Mouse (Mus musculus): Measurements from ENCODE around the gene Wdr82. TPM values are rescaled to one million over a fixed set of nuclear protein-coding genes. Genes with fewer than 3 reads are reported as not detected.
A peak's percentile ranks its signal among the peaks of the same experiment; 100 is the strongest.

The Wdr82 gene
- total and polyA plus RNA-seq, 3 experiments, result 30.5 to 37.0 (median 35.1) TPM

DNA sequence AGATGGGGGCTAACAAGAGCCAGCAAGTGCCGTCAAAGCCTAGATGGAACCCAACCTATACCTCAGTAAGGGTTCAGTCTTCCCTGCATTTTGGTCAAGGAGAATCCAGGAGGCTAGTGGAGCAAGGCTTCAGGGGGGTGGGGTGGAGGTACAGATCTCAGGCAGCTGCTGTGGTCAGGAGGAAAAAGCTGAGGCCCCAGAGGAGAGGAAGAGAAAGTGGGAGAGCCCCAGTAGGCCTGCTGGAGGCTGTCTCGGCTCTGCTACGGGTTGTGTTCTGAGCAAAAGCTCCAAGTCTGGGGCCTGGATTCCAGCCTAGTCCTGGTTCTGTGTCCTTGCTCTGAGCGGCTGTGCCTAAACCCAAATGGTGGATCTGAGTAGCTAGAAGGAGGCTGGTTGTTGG is 52.3 kb downstream of the Wdr82 start:
- no peaks in the 10 kb centered on the region for H3K79me2 ChIP-seq (replicated peaks; ENCODE audit: control insufficient read depth, insufficient read depth, low read length)
- H3K4me3 ChIP-seq, result no peak overlapping the region
- peaks cover 7% of the 10 kb centered on the region for H3K4me1 ChIP-seq (ENCODE audit: control insufficient read depth, insufficient read depth, low read length)
- no peaks in the 10 kb centered on the region for H3K36me3 ChIP-seq (ENCODE audit: control insufficient read depth, insufficient read depth, low read length)
- no peaks in the 10 kb centered on the region for H3K27me3 ChIP-seq (ENCODE audit: control insufficient read depth, insufficient read depth, low read length)
- TF ChIP-seq POLR2A (IDR thresholded peaks at IDR 0.05; ENCODE audit: insufficient read depth, low read depth, low read length) (no peak), EP300 (IDR thresholded peaks at IDR 0.05; ENCODE audit: insufficient read depth, low read depth, low read length) (no peak), CTCF (IDR thresholded peaks at IDR 0.05) (no peak)
- WGBS, result 73% methylated on average over 4 of the region's 4 CpGs
- no peak for DNase-seq
- no peak overlapping the region for H3K27ac ChIP-seq
- no peak overlapping the region for H3K9ac ChIP-seq (ENCODE audit: low read depth, low read length)
- intact Hi-C loops (cut with DNase I), result no loop called here

GRCm38 (mm10) chr9:106225469-106226150 is 54.9 kb downstream of the Wdr82 start:
- intact Hi-C loops (cut with DNase I), result no loop called here
- peaks cover 9% of the 10 kb centered on the region for H3K4me1 ChIP-seq (ENCODE audit: control insufficient read depth, insufficient read depth, low read length)
- TF ChIP-seq EP300 (IDR thresholded peaks at IDR 0.05; ENCODE audit: insufficient read depth, low read depth, low read length) (no peak), POLR2A (IDR thresholded peaks at IDR 0.05; ENCODE audit: insufficient read depth, low read depth, low read length) (no peak), CTCF (IDR thresholded peaks at IDR 0.05) (no peak)
- H3K9ac ChIP-seq (ENCODE audit: low read depth, low read length), result peak overlapping the region; percentile 30
- H3K27me3 ChIP-seq (ENCODE audit: control insufficient read depth, insufficient read depth, low read length), result no peaks in the 10 kb centered on the region
- DNase-seq, result no peak
- H3K4me3 ChIP-seq, result peak overlapping the region; percentile 29
- H3K27ac ChIP-seq, result peak overlapping the region; percentile 39
- 60% methylated on average over 24 of the region's 24 CpGs for WGBS
- no peaks in the 10 kb centered on the region for H3K79me2 ChIP-seq (replicated peaks; ENCODE audit: control insufficient read depth, insufficient read depth, low read length)
- no peaks in the 10 kb centered on the region for H3K36me3 ChIP-seq (ENCODE audit: control insufficient read depth, insufficient read depth, low read length)

GRCm38 (mm10) chr9:106226151-106226682 is 55.5 kb downstream of the Wdr82 start:
- TF ChIP-seq CTCF (IDR thresholded peaks at IDR 0.05) (peak; percentile 52), POLR2A (IDR thresholded peaks at IDR 0.05; ENCODE audit: insufficient read depth, low read depth, low read length) (no peak)
- WGBS, result 7% methylated on average over 34 of the region's 34 CpGs
- H3K9ac ChIP-seq (ENCODE audit: low read depth, low read length), result peak overlapping the region; percentile 30
- DNase-seq, result peak; percentile 67 to 72
- H3K4me3 ChIP-seq, result peak overlapping the region; percentile 29
- no peaks in the 10 kb centered on the region for H3K27me3 ChIP-seq (ENCODE audit: control insufficient read depth, insufficient read depth, low read length)
- H3K4me1 ChIP-seq (ENCODE audit: control insufficient read depth, insufficient read depth, low read length), result peaks cover 9% of the 10 kb centered on the region
- intact Hi-C loops (cut with DNase I), result no loop called here
- no peaks in the 10 kb centered on the region for H3K79me2 ChIP-seq (replicated peaks; ENCODE audit: control insufficient read depth, insufficient read depth, low read length)
- peak overlapping the region; percentile 39 for H3K27ac ChIP-seq
- no peaks in the 10 kb centered on the region for H3K36me3 ChIP-seq (ENCODE audit: control insufficient read depth, insufficient read depth, low read length)

- TF ChIP-seq POLR2A (IDR thresholded peaks at IDR 0.05; ENCODE audit: insufficient read depth, low read depth, low read length), result no peak
- TF ChIP-seq EP300 (IDR thresholded peaks at IDR 0.05; ENCODE audit: insufficient read depth, low read depth, low read length), result no peak
- TF ChIP-seq CTCF (IDR thresholded peaks at IDR 0.05), result no peak
- Histone ChIP-seq H3K79me2 (replicated peaks; ENCODE audit: control insufficient read depth, insufficient read depth, low read length) (no peaks in the 10 kb centered on the region), H3K4me3 (no peak overlapping the region), H3K36me3 (ENCODE audit: control insufficient read depth, insufficient read depth, low read length) (no peaks in the 10 kb centered on the region), H3K9ac (ENCODE audit: low read depth, low read length) (no peak overlapping the region), H3K4me1 (ENCODE audit: control insufficient read depth, insufficient read depth, low read length) (peaks cover 12% of the 10 kb centered on the region), H3K27me3 (ENCODE audit: control insufficient read depth, insufficient read depth, low read length) (no peaks in the 10 kb centered on the region), H3K27ac (0 out of 2 replicates have a peak overlapping the region, but pooled peaks have one; percentile 9)
- intact Hi-C loops (cut with DNase I), result no loop called here
- no peak for DNase-seq
- WGBS, result 27% methylated on average over 8 of the region's 8 CpGs
These were observed 57.2 kb downstream of the Wdr82 start for GRCm38 (mm10) chr9:106227790-106228429.

- intact Hi-C loops (cut with DNase I), result no loop called here
- WGBS, result 69% methylated on average over 9 of the region's 9 CpGs
- no peak overlapping the region for H3K4me3 ChIP-seq
- DNase-seq, result no peak
- no peak for TF ChIP-seq POLR2A (IDR thresholded peaks at IDR 0.05; ENCODE audit: insufficient read depth, low read depth, low read length)
- TF ChIP-seq EP300 (IDR thresholded peaks at IDR 0.05; ENCODE audit: insufficient read depth, low read depth, low read length), result no peak
- no peak for TF ChIP-seq CTCF (IDR thresholded peaks at IDR 0.05)
- no peaks in the 10 kb centered on the region; the same call in 1 of the 2 replicates for H3K36me3 ChIP-seq (ENCODE audit: control insufficient read depth, insufficient read depth, low read length)
- peaks cover 12% of the 10 kb centered on the region for H3K4me1 ChIP-seq (ENCODE audit: control insufficient read depth, insufficient read depth, low read length)
- H3K27me3 ChIP-seq (ENCODE audit: control insufficient read depth, insufficient read depth, low read length), result no peaks in the 10 kb centered on the region
- no peak overlapping the region for H3K27ac ChIP-seq
- no peaks in the 10 kb centered on the region for H3K79me2 ChIP-seq (replicated peaks; ENCODE audit: control insufficient read depth, insufficient read depth, low read length)
- no peak overlapping the region for H3K9ac ChIP-seq (ENCODE audit: low read depth, low read length)
These were observed 59.5 kb downstream of the Wdr82 start for GRCm38 (mm10) chr9:106230051-106230733.

Measured in heart, adult 2 months (tissue).